Mouse (Mus musculus) ovary, postnatal 14 days (tissue): Measurements from ENCODE around the gene Coa7.
A peak's percentile ranks its signal among the peaks of the same experiment; 100 is the strongest.

ENCODE experiments used
- DNase-seq: peaks from one replicate; pipeline ENCODE4 v3.0.0; 2022; ENCODE audit warnings: low spot score

The Coa7 gene

DNA sequence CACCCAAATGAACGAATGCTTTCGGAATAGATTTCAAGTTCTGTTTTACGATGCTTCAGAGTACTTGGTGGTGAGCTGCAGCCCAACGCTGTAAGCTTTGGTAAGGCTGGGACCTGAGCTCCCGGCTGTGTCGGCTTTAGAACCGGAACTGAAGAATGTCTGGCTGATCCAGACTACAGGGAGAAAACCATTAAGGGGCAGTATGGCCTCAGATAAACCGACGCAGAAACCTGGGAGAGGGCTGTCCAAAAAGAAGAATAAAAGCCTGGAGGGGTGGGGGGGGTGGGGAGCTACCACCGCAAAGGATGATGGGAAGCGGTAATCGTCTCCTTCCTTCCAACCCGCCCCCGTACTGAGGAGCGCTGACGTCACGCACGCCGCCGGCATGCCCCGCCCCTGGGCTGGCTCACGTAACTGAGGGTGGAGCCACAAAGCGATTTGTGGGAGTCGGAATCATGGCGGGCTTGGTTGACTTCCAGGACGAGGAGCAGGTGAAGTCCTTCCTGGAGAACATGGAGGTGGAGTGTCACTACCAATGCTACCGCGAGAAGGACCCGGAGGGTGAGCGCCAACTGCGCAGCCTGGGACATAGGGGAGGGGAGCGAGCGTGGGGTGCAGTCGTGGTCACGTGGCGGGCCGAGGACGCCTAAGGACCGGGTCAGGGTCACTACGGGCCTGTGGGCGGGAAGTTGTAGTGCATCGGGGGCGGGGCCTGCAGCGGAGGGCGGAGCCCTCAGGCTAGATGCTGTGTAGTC, at the start of gene Coa7:
Gene Coa7, plus strand, starts transcription at position 411 of the 755 bp plus-strand sequence.
- peak; percentile 97 for DNase-seq

DNA sequence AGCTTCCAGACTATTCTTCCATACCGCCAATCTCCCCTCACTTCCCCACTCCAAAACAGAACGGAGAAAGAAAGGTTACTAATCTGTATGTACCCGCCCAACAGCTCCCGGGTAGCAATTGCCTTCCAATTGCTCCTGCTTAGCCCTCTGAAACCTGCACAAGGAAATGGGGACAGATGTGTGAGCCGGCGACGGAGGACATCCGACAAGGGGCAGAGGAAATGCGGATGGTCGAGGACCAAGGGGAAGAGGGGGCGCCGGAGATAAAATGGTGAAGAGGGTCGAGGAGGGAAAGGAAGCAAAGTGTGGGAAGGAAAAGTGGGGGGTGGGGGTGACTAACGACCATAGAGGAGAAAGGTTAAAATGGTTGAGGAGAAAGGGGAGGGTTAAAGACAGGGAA, 27.7 kb upstream of the Coa7 start:
- no peak for DNase-seq

DNA sequence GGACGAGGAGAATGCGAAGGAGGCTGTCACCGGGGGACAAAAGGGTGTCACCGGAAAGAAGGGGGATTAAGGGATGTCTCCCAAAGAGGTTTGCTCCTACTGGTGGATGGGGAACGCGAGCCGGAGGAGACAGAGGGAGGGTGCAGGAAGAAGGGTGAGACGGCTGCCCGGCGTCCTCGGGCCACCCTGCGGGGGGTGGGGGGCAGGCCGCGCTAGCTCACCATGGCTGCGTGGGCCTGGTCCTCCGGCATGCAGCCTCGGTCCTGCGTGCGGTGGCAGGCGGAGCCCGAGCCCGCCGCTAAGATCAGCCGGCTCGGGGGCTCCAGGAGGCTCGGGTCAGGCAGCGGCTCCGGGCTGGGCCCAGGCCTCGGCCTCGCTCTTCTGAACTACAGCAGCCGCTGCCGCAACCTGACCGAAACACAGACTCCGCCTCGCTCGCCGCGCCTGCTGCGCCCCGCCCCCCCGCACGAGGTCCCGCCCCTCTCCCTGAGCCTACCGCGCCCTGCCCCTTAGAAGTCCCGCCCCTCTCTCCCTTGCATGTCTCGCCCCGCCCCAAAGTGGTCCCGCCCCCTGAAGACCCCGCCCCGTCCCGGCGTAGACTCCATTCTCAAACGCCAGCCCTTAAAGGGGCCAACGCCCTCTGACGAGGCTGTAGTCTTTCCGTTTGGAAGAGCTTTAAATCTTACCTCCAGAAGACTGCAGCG, 27.1 kb upstream of the Coa7 start, which contains the start of gene Zyg11b:
Gene Zyg11b, minus strand, starts transcription at position 427 of the 704 bp plus-strand sequence.
- peak; percentile 75 for DNase-seq

DNA sequence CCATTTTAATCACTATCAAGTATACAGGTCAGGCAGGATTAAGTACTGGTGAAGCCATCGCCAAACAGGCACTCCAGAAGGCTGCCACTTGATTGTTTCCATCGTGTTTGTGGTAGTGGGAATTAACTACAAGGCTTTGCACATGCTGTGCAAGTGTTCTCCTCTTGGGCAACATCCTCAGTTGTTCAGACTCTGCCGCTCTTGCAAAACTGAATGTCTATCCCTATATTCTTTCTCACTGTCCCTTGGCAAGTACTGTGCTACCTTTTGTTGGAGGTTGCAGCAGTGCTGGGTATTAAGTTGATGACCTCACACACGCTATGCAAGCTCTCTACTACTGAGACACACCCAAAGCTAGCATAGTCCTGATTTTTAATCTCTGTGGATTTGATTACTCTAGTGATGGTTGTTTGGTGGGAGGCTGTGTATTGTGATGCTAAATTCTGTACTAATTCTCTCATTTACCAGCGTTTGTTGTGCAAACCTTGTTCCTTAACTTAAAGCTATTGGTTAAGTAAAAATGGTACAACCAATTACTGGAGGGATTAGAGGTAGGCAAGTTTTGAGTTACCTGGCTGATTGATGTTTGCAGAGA, 25.5 kb upstream of the Coa7 start:
- no peak for DNase-seq

DNA sequence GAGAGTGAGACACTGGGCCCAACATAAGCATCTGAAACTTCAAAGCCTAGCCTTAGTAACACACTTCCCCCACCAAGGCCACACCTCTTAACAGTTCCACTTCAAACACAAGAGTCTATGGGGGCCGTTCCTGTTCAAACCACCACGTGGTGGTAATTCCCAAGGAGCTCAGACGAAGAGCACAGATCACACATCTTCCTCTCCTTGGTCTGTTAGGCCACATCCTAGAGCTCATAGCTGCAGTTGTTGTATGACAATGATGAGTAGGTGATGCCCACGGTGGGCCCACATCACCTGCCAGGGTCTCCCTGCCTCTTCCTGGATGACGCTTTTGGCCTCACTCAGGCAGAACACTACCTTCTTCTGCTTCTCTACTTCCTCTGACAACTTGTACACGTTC, 17.2 kb upstream of the Coa7 start:
- no peak for DNase-seq

DNA sequence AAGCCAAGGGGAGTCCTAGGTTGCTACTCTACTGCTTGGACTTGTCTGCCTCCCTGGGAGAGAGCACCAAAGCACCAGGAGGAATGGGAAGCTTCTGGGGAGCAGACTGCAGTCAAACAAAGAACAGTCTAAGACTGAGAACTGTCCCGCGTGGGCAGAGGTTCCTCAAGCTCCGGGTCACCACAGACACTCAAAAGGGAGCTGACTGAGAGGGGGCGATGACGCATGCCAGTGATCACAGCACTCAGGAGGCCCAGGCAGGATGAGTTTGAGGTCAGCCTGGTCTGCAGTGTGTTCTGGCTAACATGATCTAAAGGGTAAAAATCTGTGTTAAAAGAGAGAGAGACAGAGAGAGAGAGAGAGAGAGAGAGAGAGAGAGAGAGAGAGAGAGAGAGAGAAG, 13.9 kb upstream of the Coa7 start:
- no peak for DNase-seq

DNA sequence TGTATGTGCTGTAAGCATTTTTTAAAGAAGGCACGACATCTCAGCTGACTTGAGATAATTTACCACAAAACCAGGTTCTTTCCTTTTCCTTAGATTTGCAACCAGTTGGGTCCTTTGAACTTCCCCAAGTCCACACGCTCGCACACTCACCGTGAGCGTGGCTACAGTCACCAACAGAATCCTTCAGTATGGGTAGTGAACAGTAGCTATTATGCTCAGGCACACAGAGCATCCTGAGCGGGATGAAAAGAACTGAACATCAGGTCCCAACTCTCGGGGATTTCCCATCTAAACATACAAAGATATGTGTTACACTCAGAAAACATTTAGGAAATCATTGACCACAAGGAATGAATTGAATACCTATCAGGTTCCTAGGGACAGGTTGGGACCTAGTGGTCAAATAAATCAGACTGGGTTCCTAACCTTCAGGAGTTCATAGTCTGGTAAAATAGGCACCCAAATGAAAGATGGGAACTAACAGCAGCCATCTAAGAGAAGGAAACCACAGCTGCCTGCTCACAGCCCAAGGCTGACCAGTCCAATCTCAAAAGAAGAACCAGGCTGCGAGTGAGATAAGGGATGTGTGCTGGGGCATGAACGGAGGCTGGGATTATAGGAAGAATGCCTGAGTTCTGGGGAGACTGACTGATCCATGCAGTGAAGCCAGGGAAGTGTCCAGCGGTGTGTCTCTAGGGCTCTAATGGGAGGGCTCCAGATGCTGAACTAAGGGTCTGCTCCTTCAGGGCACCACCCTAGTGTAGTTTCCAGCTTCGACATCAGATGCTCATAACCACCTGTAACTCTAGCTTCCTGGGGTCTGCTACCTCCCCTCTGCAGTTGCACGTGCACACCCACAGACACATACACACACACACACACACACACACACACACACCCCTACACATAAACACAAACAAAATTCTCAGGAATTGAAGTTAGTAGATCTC, 10.0 kb upstream of the Coa7 start:
- no peak for DNase-seq

DNA sequence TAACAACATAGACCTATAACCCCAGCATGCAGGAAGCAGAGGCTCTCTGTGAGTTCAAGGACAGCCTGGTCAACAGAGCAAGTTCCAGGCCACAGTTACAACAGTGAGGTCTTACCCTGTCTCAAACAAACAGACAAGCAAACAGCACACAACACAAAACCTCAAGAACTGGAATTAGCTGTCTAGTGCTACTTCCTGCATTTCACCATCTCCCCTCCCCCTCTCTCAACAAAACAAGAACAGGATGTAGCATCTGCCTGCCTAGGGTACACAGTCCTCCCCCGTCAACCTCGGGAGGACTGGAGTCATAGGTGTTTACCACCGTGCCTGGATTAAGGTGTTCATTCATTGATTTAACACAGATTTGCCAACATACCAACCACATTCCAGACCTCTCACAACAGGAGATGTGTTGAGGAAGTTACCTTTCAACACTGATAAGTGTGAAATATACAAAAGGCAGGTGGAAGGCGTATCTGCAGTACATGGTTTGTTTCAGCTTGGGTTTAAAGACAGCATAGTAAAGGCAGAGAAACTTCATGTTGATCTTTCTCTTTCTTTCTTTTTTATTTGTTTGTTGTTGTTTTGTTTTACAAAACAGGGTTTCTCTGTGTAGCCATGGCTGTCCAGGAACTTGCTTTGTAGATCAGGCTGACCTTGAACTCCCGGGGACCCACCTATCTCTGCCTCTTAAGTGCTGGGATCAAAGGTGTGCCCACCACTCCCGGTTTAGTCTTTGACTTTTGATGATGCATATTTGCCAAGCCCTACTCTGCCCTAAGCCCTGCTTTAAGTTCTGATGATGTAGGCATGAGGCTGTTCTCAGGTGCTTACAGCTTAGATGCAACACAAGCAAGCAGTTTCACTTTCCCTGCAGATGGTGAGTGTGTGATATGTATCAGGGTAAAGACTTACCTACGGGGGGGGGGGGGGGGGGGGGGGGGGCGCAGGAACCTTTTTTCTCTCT, 9.0 kb upstream of the Coa7 start:
- DNase-seq, result no peak

DNA sequence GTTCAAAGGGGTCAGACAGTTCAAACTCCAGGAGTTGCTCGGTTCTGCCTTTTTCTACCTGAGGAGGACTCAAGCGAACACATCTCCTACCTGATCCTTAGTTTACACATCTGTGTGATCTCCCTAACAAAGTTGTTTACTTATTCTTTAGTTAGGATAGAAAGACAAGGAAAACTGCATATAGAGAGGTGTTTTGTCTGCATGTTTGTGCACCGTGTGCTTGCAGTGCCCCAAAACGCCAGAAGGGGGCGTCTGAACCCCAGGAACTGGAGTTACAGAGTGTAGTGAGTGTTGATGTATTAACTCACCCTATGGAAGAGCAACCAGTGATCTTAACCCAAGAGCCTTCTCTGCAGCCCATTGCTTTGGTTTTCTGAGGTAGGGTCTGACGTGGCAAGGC, 8.2 kb upstream of the Coa7 start:
- no peak for DNase-seq

DNA sequence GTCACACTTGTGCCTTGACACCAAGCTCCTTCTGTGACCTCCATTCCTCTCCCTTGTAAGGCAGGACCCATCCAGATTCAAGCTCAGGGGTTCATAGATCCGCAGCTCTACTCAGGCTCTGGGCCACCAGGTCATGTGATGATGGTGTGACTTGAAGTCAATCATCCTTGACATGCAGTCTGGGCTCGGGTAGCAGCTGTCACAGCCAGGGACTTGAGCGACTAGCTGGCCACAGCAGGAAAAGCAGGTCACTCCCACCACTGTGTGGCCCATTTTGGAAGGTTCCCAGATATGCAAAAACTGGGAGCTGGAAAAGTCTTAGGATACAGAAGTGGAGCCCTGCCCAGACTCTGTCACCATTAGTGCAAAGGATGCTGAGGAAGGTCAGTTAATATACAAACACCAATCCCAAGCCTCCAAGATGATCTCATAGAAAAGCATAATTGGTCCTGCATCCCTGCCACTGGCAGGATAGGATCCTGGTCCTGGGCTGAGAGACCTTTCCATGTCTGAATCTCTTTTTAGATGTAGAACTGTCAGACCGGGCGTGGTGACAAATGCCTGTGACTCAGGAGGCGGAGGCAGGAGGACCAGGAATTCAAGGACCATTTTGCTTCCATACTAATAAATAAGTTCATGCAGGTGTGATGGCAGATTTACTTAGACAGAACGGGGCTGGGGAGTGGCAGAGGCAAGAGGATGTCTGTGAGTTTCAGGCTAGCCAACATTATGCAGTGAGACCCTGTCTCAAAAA, 7.1 kb upstream of the Coa7 start:
- DNase-seq, result no peak

DNA sequence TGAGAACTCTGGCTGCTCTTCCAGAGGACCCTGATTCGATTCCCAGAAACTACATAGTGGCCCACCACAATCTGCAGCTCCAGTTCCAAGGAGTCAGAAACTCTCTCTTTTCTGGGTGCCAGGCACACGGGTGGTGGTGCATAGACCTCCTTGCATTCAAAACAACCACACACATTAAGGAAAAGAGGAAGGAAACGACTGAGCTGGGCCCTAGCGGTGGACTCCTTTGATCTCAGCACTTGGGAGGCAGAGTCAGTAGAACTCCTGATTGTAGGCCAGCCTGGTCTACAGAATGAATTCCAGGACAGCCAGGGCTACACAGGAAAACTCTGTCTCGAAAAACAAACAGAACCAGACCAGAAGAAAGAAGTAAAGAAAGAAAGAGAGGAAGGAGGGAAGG, 4.4 kb upstream of the Coa7 start:
- no peak for DNase-seq

DNA sequence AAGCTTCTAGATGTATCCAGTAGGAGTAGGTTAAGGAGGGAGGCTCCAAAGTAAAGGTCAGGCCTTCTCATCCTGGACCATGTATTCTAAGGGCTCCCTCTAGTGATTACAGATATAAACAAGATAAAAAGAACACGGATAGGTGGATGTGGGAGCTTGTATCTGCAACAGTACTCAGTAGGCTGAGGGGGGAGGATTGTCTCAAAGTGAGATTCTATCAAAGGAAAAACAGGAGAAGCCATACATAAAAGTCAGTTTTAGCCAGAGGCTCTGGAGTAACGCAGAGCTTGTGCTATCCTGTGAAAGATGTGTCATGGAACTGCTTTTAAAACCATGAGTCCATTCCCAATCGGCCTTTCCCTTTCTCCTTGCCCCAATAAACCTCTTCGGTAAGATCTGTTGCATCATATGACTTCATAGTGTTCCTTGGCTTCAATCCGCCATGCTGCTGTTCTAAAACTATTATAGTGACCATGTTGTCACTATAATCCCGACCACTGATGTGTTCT, 815 bp upstream of the Coa7 start:
- no peak for DNase-seq

DNA sequence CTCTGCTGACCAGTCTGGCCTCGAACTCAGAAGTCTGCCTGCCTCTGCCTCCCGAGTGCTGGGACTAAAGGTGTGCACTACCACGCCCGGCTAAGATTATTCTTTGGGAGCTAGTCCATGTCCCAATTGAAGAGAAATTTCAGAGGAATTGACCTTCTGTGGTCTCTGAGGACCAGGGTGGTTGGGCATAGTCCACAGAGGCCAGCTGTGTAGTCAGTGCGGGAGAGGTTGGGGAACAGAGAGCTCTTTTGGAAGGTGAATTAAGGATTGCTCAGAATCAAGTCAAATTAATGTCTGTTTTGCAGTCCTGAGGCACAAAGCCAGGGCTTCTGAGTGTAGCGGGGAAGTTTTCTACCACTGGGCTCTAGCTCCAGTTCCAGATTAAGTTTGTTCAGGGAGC, 1.9 kb downstream of the Coa7 start:
- DNase-seq, result no peak

DNA sequence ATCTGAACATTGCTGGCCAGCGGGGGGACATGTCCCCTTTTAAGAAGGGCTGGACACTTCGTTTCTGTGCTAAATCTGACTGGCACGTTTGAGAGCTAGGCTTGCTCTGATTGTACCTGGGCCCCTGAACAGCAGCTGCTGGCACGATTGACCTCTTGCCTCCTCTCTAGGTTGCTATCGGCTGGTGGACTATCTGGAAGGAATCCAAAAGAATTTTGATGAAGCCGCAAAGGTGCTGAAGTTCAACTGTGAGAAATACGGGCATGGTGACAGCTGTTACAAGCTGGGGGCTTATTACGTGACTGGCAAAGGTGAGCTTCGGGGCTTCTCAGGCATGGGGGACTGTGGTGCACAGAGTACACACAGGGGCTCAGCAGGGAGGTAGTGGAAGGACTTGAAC, 4.1 kb downstream of the Coa7 start:
- no peak for DNase-seq

DNA sequence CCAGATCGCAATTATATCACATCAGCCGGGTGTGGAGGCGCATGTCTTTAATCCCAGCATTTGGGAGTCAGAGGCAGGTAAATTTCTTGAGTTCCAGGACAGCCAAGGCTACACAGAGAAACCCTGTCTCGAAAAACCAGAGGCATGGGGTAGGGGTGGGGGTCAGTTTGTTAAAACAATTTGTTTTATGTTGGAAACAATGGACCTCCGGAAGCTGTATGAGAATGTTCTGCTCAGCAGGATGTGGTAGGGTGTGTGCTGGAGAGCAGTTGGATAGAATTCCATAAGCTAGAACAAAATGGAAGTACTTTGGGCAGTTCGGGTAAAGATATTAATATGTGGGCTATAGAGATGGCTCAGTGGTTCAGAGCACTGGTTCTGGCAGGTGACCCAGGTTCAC, 7.5 kb downstream of the Coa7 start:
- DNase-seq, result no peak

DNA sequence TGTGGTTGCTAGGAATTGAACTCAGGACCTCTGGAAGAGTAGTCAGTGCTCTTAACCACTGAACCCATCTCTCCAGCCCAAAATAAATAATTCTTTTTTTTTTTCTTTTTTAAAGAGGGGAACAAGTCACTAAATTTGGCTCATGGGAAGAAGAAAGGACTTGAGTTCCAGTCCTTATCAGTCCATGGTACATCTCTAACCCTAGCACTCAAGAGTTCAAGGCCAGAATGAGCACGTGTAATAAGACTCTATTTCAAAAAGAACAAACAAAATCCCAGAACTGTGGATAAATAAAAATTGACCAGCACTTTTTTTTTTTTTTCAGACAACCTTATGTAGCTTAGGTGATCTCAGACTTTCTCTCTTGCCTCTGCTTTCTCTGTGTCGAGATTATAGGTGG, 8.8 kb downstream of the Coa7 start:
- no peak for DNase-seq

DNA sequence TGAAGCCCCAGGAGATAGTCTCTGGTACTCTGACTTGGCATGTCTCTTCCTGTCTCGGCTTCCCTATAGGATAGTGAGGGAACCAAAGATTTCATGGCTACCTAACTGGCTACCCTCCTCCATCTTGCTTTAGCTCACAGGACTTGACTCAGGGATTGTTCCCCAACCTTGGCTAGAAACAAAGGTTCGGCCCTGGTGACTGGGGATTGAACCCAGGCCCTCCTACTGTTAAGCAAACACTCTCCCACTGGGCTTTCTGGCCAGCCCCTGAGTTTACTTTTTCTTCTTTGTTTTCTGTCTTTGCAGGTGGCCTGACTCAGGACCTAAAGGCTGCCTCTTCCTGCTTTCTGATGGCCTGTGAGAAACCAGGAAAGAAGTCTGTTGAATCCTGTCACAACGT, 9.9 kb downstream of the Coa7 start:
- no peak for DNase-seq

DNA sequence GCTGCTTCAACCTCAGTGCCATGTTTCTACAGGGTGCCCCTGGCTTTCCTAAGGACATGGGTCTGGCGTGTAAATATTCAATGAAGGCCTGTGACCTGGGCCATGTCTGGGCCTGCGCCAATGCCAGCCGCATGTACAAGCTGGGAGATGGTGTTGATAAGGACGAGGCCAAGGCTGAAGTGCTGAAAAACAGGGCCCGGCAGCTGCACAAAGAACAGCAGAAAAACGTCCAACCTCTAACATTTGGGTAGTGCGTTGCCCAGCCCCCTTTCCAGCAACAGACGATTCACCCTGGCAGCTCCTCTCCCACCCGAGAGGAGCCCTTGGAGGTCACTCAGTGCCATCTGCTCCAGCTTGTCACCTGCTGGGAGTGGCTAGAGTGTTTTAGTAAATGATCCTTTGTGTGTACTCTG, 10.4 kb downstream of the Coa7 start:
- DNase-seq, result no peak

DNA sequence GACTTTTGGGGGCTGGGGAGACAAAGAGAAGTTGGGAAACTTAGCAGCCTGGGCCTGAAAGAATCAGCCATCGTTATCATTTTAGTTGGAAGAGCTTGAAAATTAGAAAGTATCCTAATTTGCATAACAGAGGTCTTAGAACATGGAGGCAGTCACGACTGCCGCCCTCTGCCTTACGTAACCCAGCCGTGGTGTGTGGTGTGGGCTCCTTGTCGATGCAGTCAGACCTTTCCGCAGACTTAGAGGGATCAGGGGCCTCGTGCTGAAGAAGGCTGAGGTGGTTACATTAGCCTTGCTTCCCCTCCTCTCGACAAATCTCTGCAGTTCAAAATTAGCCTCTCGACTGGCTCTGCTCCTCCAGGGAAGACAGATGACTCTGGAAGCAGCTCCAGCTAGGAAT, 10.9 kb downstream of the Coa7 start:
- no peak for DNase-seq

DNA sequence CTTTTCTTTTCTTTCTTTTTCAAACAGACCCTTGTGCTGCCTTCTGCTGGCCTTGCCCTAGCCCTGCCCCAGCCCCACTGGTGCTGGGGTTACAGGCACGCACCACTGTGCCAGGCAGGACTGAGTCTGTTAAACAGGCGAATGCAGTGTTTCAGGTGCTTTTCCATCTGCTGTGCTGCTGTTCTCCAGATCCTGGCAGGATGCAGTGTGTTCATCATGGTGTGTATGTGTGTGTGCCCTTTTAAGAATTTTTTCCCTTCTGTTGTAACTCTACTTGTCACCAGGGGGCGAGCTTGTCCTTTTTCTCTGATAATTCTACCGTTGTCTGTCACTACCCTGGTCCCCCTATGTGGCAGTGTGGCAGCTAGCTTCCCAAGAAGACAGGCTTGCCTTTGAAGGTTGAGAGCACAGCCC, 11.3 kb downstream of the Coa7 start:
- DNase-seq, result peak; percentile 38
